In genomic region chr3:144611626-144612271, GRCm38 (mm10) we compare ENCODE assay signal across 8 mouse cellular contexts. TPM values are rescaled to one million over a fixed set of nuclear protein-coding genes. Genes with fewer than 3 reads are reported as not detected.
DNase-seq lines count a peak whose midpoint lies in the region; ATAC-seq and TF ChIP-seq lines count a peak whose summit lies in the region.

No protein-coding gene starts in this region.

- no peaks in the 10 kb centered on the region for H3K9me3 ChIP-seq in kidney, postnatal 0 days (replicated peaks; ENCODE audit: low read length)
- H3K9me3 ChIP-seq in kidney, embryonic 14.5 days (ENCODE audit: control insufficient read depth, low read length), result no peaks in the 10 kb centered on the region
- H3K9me3 ChIP-seq in embryonic facial prominence, embryonic 10.5 days, result no peaks in the 10 kb centered on the region
- no peaks in the 10 kb centered on the region for H3K9me3 ChIP-seq in heart, postnatal 0 days (replicated peaks; ENCODE audit: control insufficient read depth, low read length)
- no peaks in the 10 kb centered on the region for H3K9me3 ChIP-seq in midbrain, embryonic 14.5 days (ENCODE audit: control insufficient read depth, low read length)

- H3K9ac ChIP-seq in kidney, postnatal 0 days (ENCODE audit: low read depth, low read length), result no peak overlapping the region
- H3K9ac ChIP-seq in kidney, embryonic 14.5 days (ENCODE audit: low read depth, low read length), result no peak overlapping the region
- no peak overlapping the region for H3K9ac ChIP-seq in heart, postnatal 0 days (replicated peaks; ENCODE audit: low read depth, low read length)
- no peak overlapping the region for H3K9ac ChIP-seq in midbrain, embryonic 14.5 days (replicated peaks; ENCODE audit: low read length)

- TF ChIP-seq EP300 in heart, postnatal 0 days (IDR thresholded peaks at IDR 0.05; ENCODE audit: low read depth), result no peak

- WGBS in kidney, postnatal 0 days, result 40% methylated on average over 8 of the region's 8 CpGs
- 48% methylated on average over 8 of the region's 8 CpGs for WGBS in kidney, embryonic 14.5 days
- WGBS in embryonic facial prominence, embryonic 10.5 days, result 59% methylated on average over 8 of the region's 8 CpGs
- 64% methylated on average over 8 of the region's 8 CpGs for WGBS in heart, postnatal 0 days
- WGBS in midbrain, embryonic 14.5 days, result 46% methylated on average over 8 of the region's 8 CpGs

- no peak for TF ChIP-seq CTCF in kidney, postnatal 0 days (IDR thresholded peaks at IDR 0.05; ENCODE audit: low read depth)
- TF ChIP-seq CTCF in heart, postnatal 0 days (IDR thresholded peaks at IDR 0.05; ENCODE audit: low read depth), result no peak

- H3K27me3 ChIP-seq in kidney, postnatal 0 days (ENCODE audit: insufficient read depth, low read length), result no peaks in the 10 kb centered on the region
- H3K27me3 ChIP-seq in kidney, embryonic 14.5 days (ENCODE audit: control insufficient read depth, insufficient read depth, low read length), result no peaks in the 10 kb centered on the region
- H3K27me3 ChIP-seq in embryonic facial prominence, embryonic 10.5 days (replicated peaks; ENCODE audit: low read depth, poor library complexity, severe bottlenecking), result no peaks in the 10 kb centered on the region
- H3K27me3 ChIP-seq in heart, postnatal 0 days (ENCODE audit: control insufficient read depth, insufficient read depth, low read length), result no peaks in the 10 kb centered on the region
- no peaks in the 10 kb centered on the region for H3K27me3 ChIP-seq in midbrain, embryonic 14.5 days (ENCODE audit: control insufficient read depth, insufficient read depth, low read length)

- intact Hi-C loops in left cerebral cortex, postnatal 36 days (cut with DNase I), result loop anchor here (5.0 kb wide), 1 partner anchor 79 kb away; no protein-coding TSS in a partner anchor

- no peaks in the 10 kb centered on the region for H3K36me3 ChIP-seq in kidney, postnatal 0 days (ENCODE audit: insufficient read depth, low read length)
- H3K36me3 ChIP-seq in kidney, embryonic 14.5 days (ENCODE audit: control insufficient read depth, insufficient read depth, low read length), result no peaks in the 10 kb centered on the region
- H3K36me3 ChIP-seq in embryonic facial prominence, embryonic 10.5 days (replicated peaks), result no peaks in the 10 kb centered on the region
- no peaks in the 10 kb centered on the region for H3K36me3 ChIP-seq in heart, postnatal 0 days (replicated peaks; ENCODE audit: control insufficient read depth, insufficient read depth, low read length)
- no peaks in the 10 kb centered on the region for H3K36me3 ChIP-seq in midbrain, embryonic 14.5 days (ENCODE audit: control insufficient read depth, insufficient read depth, low read length)

- H3K4me1 ChIP-seq in kidney, postnatal 0 days (replicated peaks; ENCODE audit: insufficient read depth, low read length), result 0 out of 2 replicates have a peak, but pooled peaks cover 21% of the 10 kb centered on the region
- peaks cover 16% of the 10 kb centered on the region; the same call in 1 of the 2 replicates for H3K4me1 ChIP-seq in kidney, embryonic 14.5 days (ENCODE audit: control insufficient read depth, insufficient read depth, low read length)
- H3K4me1 ChIP-seq in embryonic facial prominence, embryonic 10.5 days, result peaks cover 19% of the 10 kb centered on the region
- H3K4me1 ChIP-seq in heart, postnatal 0 days (ENCODE audit: control insufficient read depth, insufficient read depth), result peaks cover 6% of the 10 kb centered on the region; the same call in 1 of the 2 replicates
- H3K4me1 ChIP-seq in midbrain, embryonic 14.5 days (ENCODE audit: control insufficient read depth, insufficient read depth, low read length), result peaks cover 4% of the 10 kb centered on the region; the same call in 1 of the 2 replicates

- H3K27ac ChIP-seq in kidney, postnatal 0 days, result no peak overlapping the region
- H3K27ac ChIP-seq in kidney, embryonic 14.5 days (ENCODE audit: low read depth, low read length), result no peak overlapping the region
- peak overlapping the region; percentile 14; the same call in 1 of the 2 replicates for H3K27ac ChIP-seq in embryonic facial prominence, embryonic 10.5 days (replicated peaks)
- H3K27ac ChIP-seq in heart, postnatal 0 days (ENCODE audit: low read depth), result peak overlapping the region; percentile 37
- H3K27ac ChIP-seq in midbrain, embryonic 14.5 days (replicated peaks; ENCODE audit: low read depth, low read length), result no peak overlapping the region

- no peak overlapping the region for H3K4me3 ChIP-seq in kidney, postnatal 0 days (replicated peaks; ENCODE audit: low read depth, low read length)
- H3K4me3 ChIP-seq in kidney, embryonic 14.5 days (ENCODE audit: low read length), result no peak overlapping the region
- H3K4me3 ChIP-seq in embryonic facial prominence, embryonic 10.5 days, result no peak overlapping the region
- no peak overlapping the region for H3K4me3 ChIP-seq in heart, postnatal 0 days (ENCODE audit: low read depth, low read length)
- H3K4me3 ChIP-seq in midbrain, embryonic 14.5 days (replicated peaks; ENCODE audit: low read depth, low read length), result no peak overlapping the region

- DNase-seq in kidney, postnatal 0 days (ENCODE audit: low spot score), result peak; percentile 68
- no peak for DNase-seq in embryonic facial prominence, embryonic 10.5 days (ENCODE audit: low spot score)
- peak; percentile 13 for DNase-seq in heart, postnatal 0 days (ENCODE audit: low spot score)
- DNase-seq in midbrain, embryonic 14.5 days, result peak; percentile 59
- DNase-seq in left cerebral cortex, adult 9 months (ENCODE audit: low spot score in 2 of 2), result no peak
- no peak for DNase-seq in left cerebral cortex, postnatal 36 days (ENCODE audit: low spot score in 2 of 2)
- no peak for DNase-seq in right cerebral cortex, postnatal 4 days

- ATAC-seq in kidney, postnatal 0 days (replicated peaks; ENCODE audit: low FRiP score, low read depth), result no peak
- ATAC-seq in kidney, embryonic 14.5 days (ENCODE audit: low FRiP score, low TSS enrichment), result no peak
- ATAC-seq in heart, postnatal 0 days (ENCODE audit: insufficient read depth, low read depth), result peak; percentile 29; the same call in 1 of the 2 replicates
- ATAC-seq in midbrain, embryonic 14.5 days (ENCODE audit: low FRiP score, low TSS enrichment), result no peak

- H3K4me2 ChIP-seq in kidney, postnatal 0 days (ENCODE audit: low read length), result no peak overlapping the region
- no peak overlapping the region for H3K4me2 ChIP-seq in kidney, embryonic 14.5 days (replicated peaks; ENCODE audit: low read depth, low read length)
- no peak overlapping the region for H3K4me2 ChIP-seq in heart, postnatal 0 days (ENCODE audit: low read depth, low read length)
- H3K4me2 ChIP-seq in midbrain, embryonic 14.5 days (ENCODE audit: low read length), result no peak overlapping the region

RNA-seq across cellular contexts. Expression of gene Selenof, which starts 41.6 kb away (rescaled TPM):
- 840 and 861 TPM in 2 replicates for polyA plus RNA-seq in kidney, postnatal 0 days (2015; fragmentation: Nextera tagmentation; extraction: Ambion mirVana)
- polyA plus RNA-seq in kidney, embryonic 14.5 days (2014; fragmentation: Nextera tagmentation; extraction: Ambion mirVana), result 515 and 688 TPM in 2 replicates
- polyA plus RNA-seq in embryonic facial prominence, embryonic 10.5 days (2016; fragmentation: Nextera tagmentation; extraction: Ambion mirVana), result 452 and 456 TPM in 2 replicates
- total RNA-seq in heart, postnatal 0 days (2014; rRNA removed; ENCODE audit: low replicate concordance), result 245 and 260 TPM in 2 replicates
- 416 and 439 TPM in 2 replicates for polyA plus RNA-seq in heart, postnatal 0 days (2015; fragmentation: Nextera tagmentation; extraction: Ambion mirVana)
- 453 and 517 TPM in 2 replicates for polyA plus RNA-seq in midbrain, embryonic 14.5 days (2014; fragmentation: Nextera tagmentation; extraction: Ambion mirVana)
- total RNA-seq in left cerebral cortex, postnatal 36 days (2021), result 100 to 1,000 TPM; 205 to 224 TPM

RNA-seq across cellular contexts. Expression of gene Hs2st1, which starts 41.8 kb away (rescaled TPM):
- polyA plus RNA-seq in kidney, postnatal 0 days (2015; fragmentation: Nextera tagmentation; extraction: Ambion mirVana), result 9.7 and 10.4 TPM in 2 replicates
- polyA plus RNA-seq in kidney, embryonic 14.5 days (2014; fragmentation: Nextera tagmentation; extraction: Ambion mirVana), result 13.7 and 16.9 TPM in 2 replicates
- 11.7 and 12.7 TPM in 2 replicates for polyA plus RNA-seq in embryonic facial prominence, embryonic 10.5 days (2016; fragmentation: Nextera tagmentation; extraction: Ambion mirVana)
- total RNA-seq in heart, postnatal 0 days (2014; rRNA removed; ENCODE audit: low replicate concordance), result 9.0 and 16.1 TPM in 2 replicates
- 3.3 and 3.5 TPM in 2 replicates for polyA plus RNA-seq in heart, postnatal 0 days (2015; fragmentation: Nextera tagmentation; extraction: Ambion mirVana)
- polyA plus RNA-seq in midbrain, embryonic 14.5 days (2014; fragmentation: Nextera tagmentation; extraction: Ambion mirVana), result 16.1 and 16.2 TPM in 2 replicates
- total RNA-seq in left cerebral cortex, postnatal 36 days (2021), result 10 to 100 TPM; 56.2 to 58.7 TPM

Comparison
In these comparisons a context has a peak if more than half of its experiments do, and no peak if none do; other contexts are left out.
1. DNase-seq: peak in kidney, postnatal 0 days (single experiment), heart, postnatal 0 days (single experiment) and midbrain, embryonic 14.5 days (single experiment); none in embryonic facial prominence, embryonic 10.5 days (single experiment), left cerebral cortex, adult 9 months (0 of 2), left cerebral cortex, postnatal 36 days (0 of 2) and right cerebral cortex, postnatal 4 days (single experiment).
2. H3K27ac ChIP-seq: peak in embryonic facial prominence, embryonic 10.5 days (single experiment) and heart, postnatal 0 days (single experiment); none in kidney, postnatal 0 days (single experiment), kidney, embryonic 14.5 days (single experiment) and midbrain, embryonic 14.5 days (single experiment).